Mouse (Mus musculus): ENCODE results near the gene Col25a1. TPM values are rescaled to one million over a fixed set of nuclear protein-coding genes. Genes with fewer than 3 reads are reported as not detected.

The Col25a1 gene
- polyA plus RNA-seq, 1 experiment from 2014 or later, result 1.3 TPM

DNA sequence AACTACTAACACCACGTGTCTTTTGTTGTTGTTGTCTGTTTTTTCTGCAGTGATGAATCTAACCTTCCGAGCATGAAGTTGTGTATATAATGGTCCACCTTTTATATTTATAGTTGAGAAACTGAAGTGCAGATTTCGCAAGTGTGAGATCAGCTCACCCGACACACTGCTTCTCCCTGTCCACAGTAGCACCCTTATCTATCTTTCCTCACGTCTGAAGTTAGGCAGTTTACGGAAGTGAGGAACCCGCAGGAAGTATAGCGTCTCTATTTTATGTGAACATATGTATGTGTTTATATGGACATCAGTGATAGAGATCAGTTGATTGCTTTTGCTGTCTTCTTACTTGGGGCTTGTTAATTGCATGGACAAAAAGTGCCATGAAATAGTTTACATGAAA lies 463.7 kb downstream of the Col25a1 start:
- Histone ChIP-seq H3K27me3 (no peaks in the 10 kb centered on the region), H3K9ac (no peak overlapping the region), H3K4me3 (replicated peaks) (no peak overlapping the region), H3K27ac (no peak overlapping the region), H3K36me3 (no peaks in the 10 kb centered on the region), H3K9me3 (replicated peaks) (no peaks in the 10 kb centered on the region), H3K4me1 (replicated peaks) (peaks cover 6% of the 10 kb centered on the region; the same call in 1 of the 2 replicates), H3K4me2 (no peak overlapping the region)
- DNase-seq (no peak), ATAC-seq (ENCODE audit: low read depth) (0 out of 2 replicates have a peak, but pooled peaks have one; percentile 34)
- WGBS (ENCODE audit: insufficient replicate concordance), result 34% methylated on average over 8 of the region's 8 CpGs

DNA sequence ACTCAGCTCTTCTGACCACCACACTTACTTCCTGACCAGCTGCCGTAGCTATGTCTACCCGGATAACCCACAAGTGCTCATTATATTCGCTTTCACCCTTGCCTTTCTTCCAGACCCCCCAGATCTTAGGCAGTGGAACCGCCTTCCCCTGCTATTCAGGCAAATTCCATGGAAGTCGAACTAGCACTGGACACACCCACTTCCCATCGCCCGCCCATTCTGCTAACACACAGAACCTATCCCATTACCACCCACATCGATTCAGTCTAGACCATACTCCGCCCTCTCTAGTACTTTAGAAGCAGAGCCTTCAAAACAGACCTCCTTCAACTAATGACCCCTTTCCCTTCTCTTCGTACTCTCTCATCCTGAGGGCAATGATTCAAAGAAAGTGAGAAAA lies 470.2 kb downstream of the Col25a1 start:
- Histone ChIP-seq H3K4me1 (replicated peaks) (no peaks in the 10 kb centered on the region), H3K4me2 (no peak overlapping the region), H3K27me3 (no peaks in the 10 kb centered on the region), H3K27ac (no peak overlapping the region), H3K4me3 (replicated peaks) (no peak overlapping the region), H3K36me3 (no peaks in the 10 kb centered on the region), H3K9me3 (replicated peaks) (no peaks in the 10 kb centered on the region), H3K9ac (no peak overlapping the region)
- DNase-seq (no peak), ATAC-seq (ENCODE audit: low read depth) (no peak)
- 57% methylated on average over 10 of the region's 10 CpGs for WGBS (ENCODE audit: insufficient replicate concordance)

DNA sequence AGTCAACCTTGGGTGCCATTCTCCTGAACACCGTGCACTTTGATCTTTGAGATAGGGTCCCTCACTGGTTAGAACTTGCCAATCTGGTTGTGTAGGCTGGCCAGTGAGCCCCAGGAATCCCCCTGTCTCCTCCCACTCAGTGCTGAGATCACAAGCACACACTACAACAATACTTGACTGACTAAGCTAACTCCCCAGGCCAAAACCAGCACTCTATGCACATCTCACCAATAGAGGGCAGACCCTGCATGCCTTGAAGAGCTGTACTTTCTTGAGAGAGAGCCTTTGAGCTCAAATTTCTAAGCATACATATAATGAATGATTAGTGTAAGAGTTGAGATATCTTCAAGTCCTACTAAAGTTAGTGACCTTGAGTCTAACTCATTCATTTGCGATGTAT lies 476.6 kb downstream of the Col25a1 start:
- Histone ChIP-seq H3K9ac (no peak overlapping the region), H3K4me1 (replicated peaks) (no peaks in the 10 kb centered on the region), H3K9me3 (replicated peaks) (no peaks in the 10 kb centered on the region), H3K4me2 (no peak overlapping the region), H3K27ac (no peak overlapping the region), H3K27me3 (no peaks in the 10 kb centered on the region), H3K4me3 (replicated peaks) (no peak overlapping the region), H3K36me3 (no peaks in the 10 kb centered on the region)
- WGBS (ENCODE audit: insufficient replicate concordance), result 59% methylated on average over 2 of the region's 2 CpGs
- no peak for ATAC-seq (ENCODE audit: low read depth)
- no peak for DNase-seq

DNA sequence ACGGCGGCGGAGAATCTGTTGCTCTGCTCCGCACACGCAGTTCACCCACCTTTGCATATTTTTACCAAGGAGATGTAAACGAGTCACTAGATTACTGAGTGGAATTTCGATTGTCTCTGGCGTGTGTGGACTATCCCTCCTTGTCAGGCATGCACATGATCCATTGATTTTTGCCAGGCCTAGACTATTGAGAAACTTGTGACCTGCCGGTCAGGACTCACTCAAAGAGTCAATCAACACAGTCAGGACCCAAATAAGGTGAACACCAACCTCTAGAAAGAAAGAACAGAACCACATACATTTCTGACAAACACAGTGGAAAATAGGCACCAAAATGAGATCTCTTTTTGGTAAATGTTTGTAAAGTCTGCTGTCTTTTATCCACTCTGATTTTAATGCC lies 483.1 kb downstream of the Col25a1 start:
- H3K9ac ChIP-seq, result no peak overlapping the region
- ATAC-seq (ENCODE audit: low read depth), result no peak
- WGBS (ENCODE audit: insufficient replicate concordance), result 73% methylated on average over 9 of the region's 9 CpGs

DNA sequence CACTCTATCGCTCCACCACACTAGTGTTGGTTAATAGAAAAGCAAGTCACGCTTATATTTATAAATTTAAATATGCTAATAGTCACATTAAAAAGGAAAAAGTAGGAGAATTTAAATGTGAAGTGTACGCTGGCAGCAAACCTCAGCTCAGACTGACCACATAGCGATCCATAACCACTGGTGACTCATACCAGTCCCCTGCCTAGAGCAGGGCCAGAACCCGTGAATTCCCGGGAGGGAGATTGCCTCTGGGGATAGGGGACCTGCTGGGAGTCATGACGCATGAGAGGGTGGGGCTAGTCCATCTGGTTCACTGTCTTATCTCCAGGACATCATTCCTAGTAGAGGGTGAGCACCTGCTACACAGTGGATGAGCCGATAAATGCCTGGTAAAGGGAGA lies 484.3 kb downstream of the Col25a1 start:
- H3K4me3 ChIP-seq (replicated peaks), result no peak overlapping the region
- H3K9me3 ChIP-seq (replicated peaks), result no peaks in the 10 kb centered on the region
- no peak for DNase-seq
- 47% methylated on average over 8 of the region's 8 CpGs for WGBS (ENCODE audit: insufficient replicate concordance)
- no peak for ATAC-seq (ENCODE audit: low read depth)
- H3K4me1 ChIP-seq (replicated peaks), result no peaks in the 10 kb centered on the region
- H3K27me3 ChIP-seq, result 0 out of 2 replicates have a peak, but pooled peaks cover 4% of the 10 kb centered on the region
- no peak overlapping the region for H3K4me2 ChIP-seq
- no peaks in the 10 kb centered on the region for H3K36me3 ChIP-seq
- H3K9ac ChIP-seq, result no peak overlapping the region
- H3K27ac ChIP-seq, result no peak overlapping the region

More for the DNA sequence above, 483.1 kb downstream of the Col25a1 start:
- no peaks in the 10 kb centered on the region for H3K9me3 ChIP-seq (replicated peaks)
- 0 out of 2 replicates have a peak, but pooled peaks cover 4% of the 10 kb centered on the region for H3K27me3 ChIP-seq
- no peak for DNase-seq
- H3K4me1 ChIP-seq (replicated peaks), result no peaks in the 10 kb centered on the region
- no peak overlapping the region for H3K4me3 ChIP-seq (replicated peaks)
- H3K36me3 ChIP-seq, result no peaks in the 10 kb centered on the region
- no peak overlapping the region for H3K27ac ChIP-seq
- no peak overlapping the region for H3K4me2 ChIP-seq

DNA sequence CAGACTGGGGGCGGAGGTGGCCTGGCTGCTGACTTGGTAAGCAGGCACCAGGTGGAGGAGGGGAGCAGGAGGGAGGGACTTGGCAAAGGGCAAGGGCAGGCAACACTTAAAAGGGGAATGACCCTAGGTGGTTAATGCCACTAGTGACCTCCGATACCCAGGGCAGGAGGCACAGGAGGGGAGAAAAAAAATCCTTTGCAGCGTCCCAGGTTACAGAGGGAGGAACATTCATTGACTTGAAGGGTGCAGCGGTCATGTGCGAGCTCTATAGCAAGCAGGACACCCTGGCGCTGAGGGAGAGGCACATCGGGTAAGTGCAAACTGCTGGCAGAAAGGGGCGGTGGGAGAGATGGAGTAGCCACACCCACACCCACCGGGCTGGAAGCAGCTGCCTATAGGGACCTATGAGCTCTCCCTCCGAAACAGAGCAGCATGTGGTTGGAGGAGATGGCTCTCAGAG lies 486.2 kb downstream of the Col25a1 start, which contains the start of gene Etnppl:
Etnppl (plus strand) TSS at position 10 of the 460 bp plus-strand sequence.
- Histone ChIP-seq H3K4me3 (replicated peaks) (no peak within 1 kb of the TSS), H3K36me3 (no peaks in the 10 kb centered on the region), H3K4me2 (peak within 1 kb of the TSS; percentile 24), H3K9ac (no peak within 1 kb of the TSS), H3K27me3 (0 out of 2 replicates have a peak, but pooled peaks cover 4% of the 10 kb centered on the region), H3K27ac (no peak within 1 kb of the TSS), H3K9me3 (replicated peaks) (no peaks in the 10 kb centered on the region), H3K4me1 (replicated peaks) (no peaks in the 10 kb centered on the region)
- WGBS (ENCODE audit: insufficient replicate concordance), result 4% methylated on average over 10 of the region's 10 CpGs
- no peak for ATAC-seq (ENCODE audit: low read depth)
- no peak for DNase-seq

DNA sequence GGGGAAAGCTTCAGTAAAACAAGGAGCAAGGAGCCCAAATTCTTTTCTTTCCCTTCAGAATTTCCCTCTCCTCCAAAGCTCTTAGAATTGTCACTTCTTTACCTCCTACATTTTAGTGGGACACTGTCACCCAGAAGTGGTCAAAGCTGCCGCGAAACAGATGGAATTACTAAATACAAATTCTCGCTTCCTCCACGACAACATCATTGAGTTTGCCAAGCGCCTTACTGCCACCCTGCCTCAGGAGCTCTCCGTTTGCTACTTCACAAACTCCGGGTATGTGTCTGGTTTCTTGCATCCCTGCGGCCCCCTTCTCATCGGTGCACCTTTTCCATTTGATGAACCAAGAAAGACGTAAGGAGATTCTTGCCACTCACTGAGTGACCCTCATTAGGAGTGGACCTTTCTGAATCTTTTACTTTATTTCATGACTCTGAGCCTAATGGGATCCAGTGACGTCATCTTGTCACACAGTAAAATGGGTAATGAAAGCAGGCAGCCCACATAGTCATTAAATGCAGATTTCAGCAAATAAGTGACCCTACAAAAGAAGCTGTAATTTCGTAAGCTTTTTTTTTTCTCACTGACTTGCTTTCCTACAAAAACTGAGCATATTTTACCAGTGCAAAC lies 489.3 kb downstream of the Col25a1 start:
- ATAC-seq (ENCODE audit: low read depth) (no peak), DNase-seq (no peak)
- Histone ChIP-seq H3K27ac (no peak overlapping the region), H3K27me3 (0 out of 2 replicates have a peak, but pooled peaks cover 4% of the 10 kb centered on the region), H3K4me1 (replicated peaks) (no peaks in the 10 kb centered on the region), H3K36me3 (no peaks in the 10 kb centered on the region), H3K4me3 (replicated peaks) (no peak overlapping the region), H3K9me3 (replicated peaks) (no peaks in the 10 kb centered on the region), H3K9ac (no peak overlapping the region), H3K4me2 (no peak overlapping the region)
- 60% methylated on average over 12 of the region's 12 CpGs for WGBS (ENCODE audit: insufficient replicate concordance)

DNA sequence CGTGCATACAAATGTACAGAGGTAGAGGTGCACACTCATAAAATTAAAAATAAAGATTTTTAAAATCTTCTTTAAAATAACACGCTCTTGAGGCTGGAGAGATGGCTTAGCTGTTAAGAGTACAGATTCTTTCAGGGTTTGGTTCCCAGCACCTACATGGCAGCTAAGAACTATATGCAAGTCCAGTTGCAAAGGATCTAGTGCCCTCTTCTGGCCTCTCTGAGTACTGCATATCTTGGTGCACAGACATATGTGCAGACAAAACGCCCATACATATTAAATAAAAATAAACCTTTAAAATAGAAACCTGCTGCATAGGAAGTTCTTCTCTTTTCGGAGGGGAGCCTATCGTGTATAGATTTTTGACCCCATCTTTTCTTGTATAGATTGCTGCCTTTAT lies 497.1 kb downstream of the Col25a1 start:
- H3K4me1 ChIP-seq (replicated peaks), result no peaks in the 10 kb centered on the region
- H3K27me3 ChIP-seq, result no peaks in the 10 kb centered on the region
- no peaks in the 10 kb centered on the region for H3K9me3 ChIP-seq (replicated peaks)
- ATAC-seq (ENCODE audit: low read depth) (no peak), DNase-seq (no peak)
- no peak overlapping the region for H3K4me3 ChIP-seq (replicated peaks)
- 67% methylated on average over 5 of the region's 5 CpGs for WGBS (ENCODE audit: insufficient replicate concordance)
- no peak overlapping the region for H3K9ac ChIP-seq
- no peak overlapping the region for H3K4me2 ChIP-seq
- H3K36me3 ChIP-seq, result no peaks in the 10 kb centered on the region
- H3K27ac ChIP-seq, result no peak overlapping the region

DNA sequence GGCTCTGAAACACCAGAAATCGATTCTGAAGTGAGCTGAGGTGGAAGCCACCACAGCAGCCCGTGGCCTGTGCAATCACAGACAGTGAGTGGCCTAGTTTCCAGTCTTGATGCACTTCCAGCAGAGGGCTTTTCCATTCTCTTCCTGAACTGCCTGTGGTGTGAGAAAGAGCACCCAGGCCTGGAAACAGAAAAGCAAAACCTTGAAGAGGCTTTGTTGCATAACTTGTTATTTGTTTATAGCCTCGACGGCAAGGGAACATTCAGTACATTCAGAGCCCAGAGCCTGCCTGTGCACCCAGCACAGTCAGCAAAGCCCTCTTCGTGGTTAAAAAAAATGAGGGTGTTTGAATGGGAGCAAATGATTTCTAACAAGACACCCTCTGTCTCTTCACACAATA lies 502.6 kb downstream of the Col25a1 start:
- H3K4me2 ChIP-seq, result no peak overlapping the region
- no peaks in the 10 kb centered on the region for H3K36me3 ChIP-seq
- DNase-seq, result no peak
- no peak overlapping the region for H3K9ac ChIP-seq
- 43% methylated on average over 5 of the region's 5 CpGs for WGBS (ENCODE audit: insufficient replicate concordance)
- no peak overlapping the region for H3K27ac ChIP-seq
- H3K9me3 ChIP-seq (replicated peaks), result no peaks in the 10 kb centered on the region
- ATAC-seq (ENCODE audit: low read depth), result no peak
- no peaks in the 10 kb centered on the region for H3K27me3 ChIP-seq
- no peaks in the 10 kb centered on the region for H3K4me1 ChIP-seq (replicated peaks)
- no peak overlapping the region for H3K4me3 ChIP-seq (replicated peaks)

DNA sequence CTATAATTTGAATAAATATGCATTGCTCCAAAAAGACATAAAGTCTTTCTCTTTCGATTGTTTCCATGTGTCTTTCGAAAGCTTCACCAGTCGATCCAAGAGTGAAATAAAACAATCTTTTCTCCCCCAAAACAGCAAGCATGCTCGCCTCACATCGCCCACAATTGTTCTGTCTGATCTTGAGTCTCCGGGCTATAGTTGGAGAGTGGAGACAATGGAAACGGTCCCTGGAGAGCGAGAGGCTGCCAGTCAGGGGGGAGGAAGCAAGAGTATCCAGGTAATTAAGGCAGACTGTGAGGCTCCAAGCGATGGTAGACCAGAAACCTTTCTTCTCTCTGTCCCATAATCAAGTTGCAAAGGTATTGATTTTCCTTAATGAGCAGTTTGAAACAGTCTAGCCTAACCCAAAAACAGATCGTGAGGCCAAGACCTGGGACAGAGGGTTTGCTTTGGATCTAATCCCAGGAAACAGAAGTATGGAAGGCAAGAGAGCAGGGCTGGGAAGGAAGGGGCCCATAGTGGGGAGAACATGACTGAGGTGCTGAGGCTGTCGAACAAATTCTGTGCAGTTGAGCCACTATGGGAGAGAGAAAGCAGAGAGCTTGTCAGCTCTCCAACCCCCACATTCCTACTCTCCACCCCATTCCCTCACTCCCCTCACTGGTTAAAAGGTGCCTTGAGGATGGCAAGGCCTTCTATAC lies 515.0 kb downstream of the Col25a1 start:
- Histone ChIP-seq H3K27ac (no peak overlapping the region), H3K4me1 (replicated peaks) (no peaks in the 10 kb centered on the region), H3K4me2 (no peak overlapping the region), H3K9me3 (replicated peaks) (no peaks in the 10 kb centered on the region), H3K27me3 (no peaks in the 10 kb centered on the region), H3K36me3 (no peaks in the 10 kb centered on the region), H3K4me3 (replicated peaks) (no peak overlapping the region), H3K9ac (no peak overlapping the region)
- WGBS (ENCODE audit: insufficient replicate concordance), result 68% methylated on average over 11 of the region's 11 CpGs
- ATAC-seq (ENCODE audit: low read depth), result no peak
- no peak for DNase-seq

All from liver, embryonic 13.5 days (tissue).